Mouse (Mus musculus) erythroid progenitor cell, adult 5-6 weeks (primary cell): ENCODE data around the gene Dennd4c. TPM values are rescaled to one million over a fixed set of nuclear protein-coding genes. Genes with fewer than 3 reads are reported as not detected.

Experiments used
- ATAC-seq: replicated peaks from 2 replicates; pipeline ENCODE4 v1.8.0; 2016; ENCODE audit warnings: moderate number of reproducible peaks, mild to moderate bottlenecking, moderate TSS enrichment, inconsistent platforms; ENCODE audit not compliant: poor library complexity, low FRiP score, severe bottlenecking
- total RNA-seq, 2 experiments: library from RNA; stranded (forward) in 1 of 2; stranded (reverse) in 1 of 2; fragments of 150-400 nt in 1 of 2; fragments of 186-747, 209-891 nt in 1 of 2; gene quantifications; 2 replicates each; pipeline versions ENCODE4 v1.2.3 to v1.2.4; 2015 to 2017; ENCODE audit warnings: low replicate concordance in 2 of 2

Gene Dennd4c
- total RNA-seq, 2 experiments from 2014 or later = 9.2 to 10.5 TPM

GRCm38 (mm10) chr4:86874146-86874847 lies 125.9 kb downstream of the Dennd4c start, which contains the start of gene Acer2:
Acer2 (plus strand) TSS chr4:86874396.
- ATAC-seq = peak; percentile 71

GRCm38 (mm10) chr4:86879477-86879876 lies 131.1 kb downstream of the Dennd4c start:
- no peak for ATAC-seq

- no peak for ATAC-seq
Measured at GRCm38 (mm10) chr4:86881178-86881577, 132.8 kb downstream of the Dennd4c start.

- ATAC-seq = no peak
Measured at GRCm38 (mm10) chr4:86882413-86882812, 134.1 kb downstream of the Dennd4c start.

GRCm38 (mm10) chr4:86884945-86885344 lies 136.6 kb downstream of the Dennd4c start:
- ATAC-seq = no peak

GRCm38 (mm10) chr4:86885790-86886159 lies 137.4 kb downstream of the Dennd4c start:
- ATAC-seq = no peak

GRCm38 (mm10) chr4:86886160-86886878 lies 138.0 kb downstream of the Dennd4c start:
- no peak; the same call in 1 of the 2 replicates for ATAC-seq

- ATAC-seq = 0 out of 2 replicates have a peak, but pooled peaks have one; percentile 19
Measured at GRCm38 (mm10) chr4:86887879-86888278, 139.5 kb downstream of the Dennd4c start.

- no peak for ATAC-seq
Measured at GRCm38 (mm10) chr4:86897411-86897810, 149.1 kb downstream of the Dennd4c start.

- no peak for ATAC-seq
Measured at GRCm38 (mm10) chr4:86898791-86899474, 150.6 kb downstream of the Dennd4c start.

Other genes with a start within 250 kb of the Dennd4c start
- not detected in 2 replicates for gene Saxo1, start 190.2 kb upstream of the Dennd4c start, total RNA-seq (2015; ENCODE audit: low replicate concordance)
- not detected in 2 replicates for gene Saxo1, start 190.2 kb upstream of the Dennd4c start, total RNA-seq (2017; ENCODE audit: low replicate concordance)
- gene Rraga, start 172.9 kb upstream of the Dennd4c start, total RNA-seq (2015; ENCODE audit: low replicate concordance) = 19.7 and 40.0 TPM in 2 replicates
- gene Rraga, start 172.9 kb upstream of the Dennd4c start, total RNA-seq (2017; ENCODE audit: low replicate concordance) = 8.3 and 14.5 TPM in 2 replicates
- 11.5 and 19.3 TPM in 2 replicates for gene Haus6, start 136.5 kb upstream of the Dennd4c start, total RNA-seq (2015; ENCODE audit: low replicate concordance)
- 16.9 and 27.2 TPM in 2 replicates for gene Haus6, start 136.5 kb upstream of the Dennd4c start, total RNA-seq (2017; ENCODE audit: low replicate concordance)
- 16.3 and 24.1 TPM in 2 replicates for gene Plin2, start 78.5 kb upstream of the Dennd4c start, total RNA-seq (2015; ENCODE audit: low replicate concordance)
- gene Plin2, start 78.5 kb upstream of the Dennd4c start, total RNA-seq (2017; ENCODE audit: low replicate concordance) = 18.5 and 30.5 TPM in 2 replicates
- 1,192 and 1,255 TPM in 2 replicates for gene Rps6, start 108.9 kb downstream of the Dennd4c start, total RNA-seq (2015; ENCODE audit: low replicate concordance)
- gene Rps6, start 108.9 kb downstream of the Dennd4c start, total RNA-seq (2017; ENCODE audit: low replicate concordance) = 229 and 382 TPM in 2 replicates
- gene Acer2, start 125.8 kb downstream of the Dennd4c start, total RNA-seq (2015; ENCODE audit: low replicate concordance) = 1.4 TPM in 1 of 2 replicates, not detected in the other
- gene Acer2, start 125.8 kb downstream of the Dennd4c start, total RNA-seq (2017; ENCODE audit: low replicate concordance) = 0.68 TPM in 1 of 2 replicates, not detected in the other